Mouse (Mus musculus): ENCODE measurements around the gene Lonp1. TPM values are rescaled to one million over a fixed set of nuclear protein-coding genes. Genes with fewer than 3 reads are reported as not detected.

Gene Lonp1
- polyA plus RNA-seq, 1 experiment from 2014 or later, result 59.0 TPM

DNA sequence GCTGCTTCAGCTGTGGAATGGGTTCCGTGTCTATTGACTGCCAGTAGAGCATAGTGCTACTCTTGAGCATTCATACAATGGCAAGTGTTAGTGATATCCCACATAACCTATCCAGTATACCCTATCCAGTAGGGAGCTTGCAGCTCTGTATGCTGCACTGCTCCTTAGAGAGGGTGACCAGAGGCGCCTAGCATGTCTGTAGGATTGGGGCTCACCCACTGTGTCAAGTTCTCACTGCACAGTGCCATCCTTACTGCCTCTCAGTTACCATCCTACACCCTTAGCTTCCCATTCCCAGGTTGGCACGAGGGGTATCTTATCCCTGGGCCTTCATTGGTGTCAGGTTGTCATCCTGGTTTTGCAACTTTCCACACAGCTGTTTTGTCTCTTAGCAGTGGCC lies 22.3 kb downstream of the Lonp1 start:
- Histone ChIP-seq H3K36me3 (ENCODE audit: control insufficient read depth, insufficient read depth, low read length) (peaks cover 89% of the 10 kb centered on the region), H3K4me2 (ENCODE audit: low read length) (no peak overlapping the region), H3K4me3 (ENCODE audit: control insufficient read depth in 1 of 2, insufficient read depth in 1 of 2, low read depth in 1 of 2, low read length in 2 of 2) (no peak overlapping the region), H3K27ac (replicated peaks in 1 of 2; ENCODE audit: control insufficient read depth in 1 of 2, insufficient read depth in 1 of 2, low read depth in 2 of 2, low read length in 2 of 2) (no peak overlapping the region), H3K9ac (ENCODE audit: low read length) (no peak overlapping the region), H3K9me3 (ENCODE audit: control insufficient read depth, low read length) (no peaks in the 10 kb centered on the region), H3K27me3 (ENCODE audit: control insufficient read depth, insufficient read depth, low read length) (no peaks in the 10 kb centered on the region), H3K4me1 (ENCODE audit: control insufficient read depth in 2 of 2, insufficient read depth in 2 of 2, low read length in 2 of 2) (peaks cover 5 to 10% of the 10 kb centered on the region in 2 experiments)
- ATAC-seq (ENCODE audit: insufficient number of reproducible peaks, insufficient read depth, low FRiP score, low read depth), result no peak
- 86% methylated on average over 3 of the region's 3 CpGs for WGBS

DNA sequence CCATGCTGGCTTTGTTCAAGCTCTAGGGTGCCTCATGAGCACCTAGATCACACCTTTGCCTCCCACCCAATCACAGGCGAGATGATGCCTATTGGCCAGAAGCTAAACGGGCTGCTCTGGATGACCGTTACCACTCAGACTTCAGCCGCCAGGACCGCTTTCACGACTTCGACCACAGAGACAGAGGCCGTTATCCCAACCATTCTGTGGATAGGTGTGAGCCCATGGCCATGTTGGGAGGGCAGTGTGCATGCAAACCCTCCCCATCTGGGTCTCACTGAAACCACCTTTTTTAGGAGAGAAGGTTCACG lies 22.7 kb downstream of the Lonp1 start:
- no peak for ATAC-seq (ENCODE audit: insufficient number of reproducible peaks, insufficient read depth, low FRiP score, low read depth)
- H3K36me3 ChIP-seq (ENCODE audit: control insufficient read depth, insufficient read depth, low read length), result peaks cover 93% of the 10 kb centered on the region
- no peaks in the 10 kb centered on the region for H3K9me3 ChIP-seq (ENCODE audit: control insufficient read depth, low read length)
- H3K4me1 ChIP-seq (ENCODE audit: control insufficient read depth in 2 of 2, insufficient read depth in 2 of 2, low read length in 2 of 2), result peaks cover 5 to 10% of the 10 kb centered on the region in 2 experiments
- H3K4me2 ChIP-seq (ENCODE audit: low read length), result no peak overlapping the region
- no peaks in the 10 kb centered on the region for H3K27me3 ChIP-seq (ENCODE audit: control insufficient read depth, insufficient read depth, low read length)
- 87% methylated on average over 9 of the region's 9 CpGs for whole genome bisulfite sequencing
- H3K27ac ChIP-seq (replicated peaks in 1 of 2; ENCODE audit: control insufficient read depth in 1 of 2, insufficient read depth in 1 of 2, low read depth in 2 of 2, low read length in 2 of 2), result no peak overlapping the region
- H3K4me3 ChIP-seq (ENCODE audit: control insufficient read depth in 1 of 2, insufficient read depth in 1 of 2, low read depth in 1 of 2, low read length in 2 of 2), result no peak overlapping the region
- H3K9ac ChIP-seq (ENCODE audit: low read length), result no peak overlapping the region

DNA sequence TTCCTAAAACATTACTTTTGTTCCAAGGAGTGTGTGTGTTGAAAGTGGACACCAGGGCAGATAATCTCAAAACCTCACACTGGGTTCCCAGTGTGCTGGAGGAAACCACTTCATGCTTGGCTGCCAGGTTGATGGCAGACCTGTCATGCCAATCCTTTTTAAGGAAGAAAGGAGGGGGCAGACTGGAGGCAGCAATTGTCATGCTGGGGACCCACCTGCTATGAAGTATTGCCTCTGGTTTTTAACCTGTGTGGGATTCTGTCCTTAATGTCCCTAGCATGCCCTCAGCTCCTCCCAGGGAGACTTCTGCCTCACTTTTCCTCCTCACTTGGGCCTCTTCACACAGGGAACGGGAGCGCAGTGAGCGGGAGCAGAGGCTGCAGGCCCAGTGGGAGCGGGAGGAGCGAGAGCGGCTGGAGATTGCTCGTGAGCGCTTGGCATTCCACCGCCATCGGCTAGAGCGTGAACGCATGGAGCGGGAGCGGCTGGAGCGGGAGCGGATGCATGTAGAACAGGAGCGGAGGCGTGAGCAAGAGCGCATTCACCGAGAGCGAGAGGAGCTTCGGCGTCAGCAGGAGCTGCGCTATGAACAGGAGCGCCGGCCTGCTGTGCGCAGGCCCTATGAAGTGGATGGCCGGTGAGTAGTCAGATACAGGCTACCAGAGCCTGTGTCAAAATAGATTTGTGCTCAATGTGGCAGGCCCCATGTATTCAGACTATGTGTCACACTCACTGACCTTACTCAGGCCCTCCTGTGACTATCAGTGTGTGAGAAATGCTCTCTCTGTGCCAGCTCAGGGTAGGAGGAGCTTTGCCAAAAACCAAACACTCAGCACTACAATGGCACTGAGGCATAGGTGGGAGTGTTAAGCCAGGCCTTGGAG lies 23.3 kb downstream of the Lonp1 start:
- H3K4me1 ChIP-seq (ENCODE audit: control insufficient read depth in 2 of 2, insufficient read depth in 2 of 2, low read length in 2 of 2), result peaks cover under 1 to 5% of the 10 kb centered on the region in 2 experiments; a peak in 3 of 4 replicates
- no peaks in the 10 kb centered on the region for H3K27me3 ChIP-seq (ENCODE audit: control insufficient read depth, insufficient read depth, low read length)
- peaks cover 93% of the 10 kb centered on the region for H3K36me3 ChIP-seq (ENCODE audit: control insufficient read depth, insufficient read depth, low read length)
- WGBS, result 90% methylated on average over 28 of the region's 28 CpGs
- H3K27ac ChIP-seq (replicated peaks in 1 of 2; ENCODE audit: control insufficient read depth in 1 of 2, insufficient read depth in 1 of 2, low read depth in 2 of 2, low read length in 2 of 2), result no peak overlapping the region
- H3K9me3 ChIP-seq (ENCODE audit: control insufficient read depth, low read length), result no peaks in the 10 kb centered on the region
- no peak overlapping the region for H3K4me3 ChIP-seq (ENCODE audit: control insufficient read depth in 1 of 2, insufficient read depth in 1 of 2, low read depth in 1 of 2, low read length in 2 of 2)
- no peak for ATAC-seq (ENCODE audit: insufficient number of reproducible peaks, insufficient read depth, low FRiP score, low read depth)
- no peak overlapping the region for H3K4me2 ChIP-seq (ENCODE audit: low read length)
- no peak overlapping the region for H3K9ac ChIP-seq (ENCODE audit: low read length)

DNA sequence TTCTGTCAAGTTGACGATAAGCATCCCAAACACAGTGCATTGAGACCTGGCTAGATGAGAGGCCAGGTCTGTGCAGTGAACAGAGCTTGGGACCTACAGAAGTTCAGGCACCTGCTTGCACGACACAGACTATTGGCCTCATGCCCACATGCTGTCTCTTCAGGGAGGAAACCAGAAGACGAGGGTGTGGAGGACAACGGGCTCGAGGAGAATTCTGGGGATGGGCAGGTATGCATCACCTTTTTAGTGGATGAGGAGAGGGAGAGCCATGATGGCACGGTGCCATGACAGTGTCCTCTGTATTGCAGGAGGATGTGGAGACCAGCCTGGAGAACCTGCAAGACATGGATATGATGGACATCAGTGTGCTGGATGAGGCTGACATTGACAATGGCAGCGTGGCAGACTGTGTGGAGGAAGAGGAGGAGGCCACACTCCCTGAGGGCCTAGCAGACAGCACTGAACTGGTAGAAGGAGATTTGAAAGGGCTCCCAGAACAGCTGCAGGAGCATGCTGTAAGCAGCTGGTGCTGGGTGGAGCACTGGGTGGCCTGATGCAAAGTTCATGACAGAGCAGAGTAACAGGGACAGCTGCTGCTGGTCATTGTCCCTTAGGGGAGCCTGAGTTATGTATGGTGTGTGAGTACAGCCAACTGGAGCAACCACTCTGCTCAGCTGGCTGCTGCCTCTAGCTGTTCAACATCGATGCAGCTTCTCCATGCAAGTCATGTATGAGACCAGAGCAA lies 33.0 kb downstream of the Lonp1 start:
- Histone ChIP-seq H3K36me3 (ENCODE audit: control insufficient read depth, insufficient read depth, low read length) (peaks cover 95% of the 10 kb centered on the region), H3K9ac (ENCODE audit: low read length) (no peak overlapping the region), H3K27me3 (ENCODE audit: control insufficient read depth, insufficient read depth, low read length) (no peaks in the 10 kb centered on the region), H3K4me3 (ENCODE audit: control insufficient read depth in 1 of 2, insufficient read depth in 1 of 2, low read depth in 1 of 2, low read length in 2 of 2) (no peak overlapping the region), H3K9me3 (ENCODE audit: control insufficient read depth, low read length) (no peaks in the 10 kb centered on the region), H3K27ac (replicated peaks in 1 of 2; ENCODE audit: control insufficient read depth in 1 of 2, insufficient read depth in 1 of 2, low read depth in 2 of 2, low read length in 2 of 2) (no peak overlapping the region), H3K4me1 (ENCODE audit: control insufficient read depth in 2 of 2, insufficient read depth in 2 of 2, low read length in 2 of 2) (no peaks in the 10 kb centered on the region), H3K4me2 (ENCODE audit: low read length) (no peak overlapping the region)
- no peak for ATAC-seq (ENCODE audit: insufficient number of reproducible peaks, insufficient read depth, low FRiP score, low read depth)
- 81% methylated on average over 8 of the region's 8 CpGs for WGBS

DNA sequence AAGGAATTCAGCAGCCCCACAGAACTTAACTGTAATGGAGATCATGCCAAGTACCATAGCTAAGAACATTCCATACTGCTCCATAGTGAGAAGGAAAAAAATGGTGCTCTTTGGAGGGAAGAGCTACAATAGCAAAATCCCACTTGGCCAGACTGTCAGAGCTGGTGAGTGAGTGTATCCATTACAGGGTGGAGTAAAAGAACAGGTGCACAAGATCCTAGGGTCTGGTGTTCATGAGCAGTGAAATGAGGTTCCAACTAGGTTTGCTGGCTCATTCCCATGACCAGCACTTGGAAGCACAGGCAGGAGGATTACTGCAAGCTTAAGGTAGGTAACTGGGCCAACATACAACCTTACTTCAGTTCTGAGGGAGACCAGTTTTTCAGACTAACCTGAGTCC lies 34.1 kb downstream of the Lonp1 start:
- no peak for ATAC-seq (ENCODE audit: insufficient number of reproducible peaks, insufficient read depth, low FRiP score, low read depth)
- Histone ChIP-seq H3K4me2 (ENCODE audit: low read length) (no peak overlapping the region), H3K4me1 (ENCODE audit: control insufficient read depth in 2 of 2, insufficient read depth in 2 of 2, low read length in 2 of 2) (peaks cover 0 to 4% of the 10 kb centered on the region in 2 experiments; a peak in 1 of 4 replicates), H3K27ac (replicated peaks in 1 of 2; ENCODE audit: control insufficient read depth in 1 of 2, insufficient read depth in 1 of 2, low read depth in 2 of 2, low read length in 2 of 2) (no peak overlapping the region), H3K36me3 (ENCODE audit: control insufficient read depth, insufficient read depth, low read length) (peaks cover 99% of the 10 kb centered on the region), H3K9ac (ENCODE audit: low read length) (no peak overlapping the region), H3K4me3 (ENCODE audit: control insufficient read depth in 1 of 2, insufficient read depth in 1 of 2, low read depth in 1 of 2, low read length in 2 of 2) (no peak overlapping the region), H3K27me3 (ENCODE audit: control insufficient read depth, insufficient read depth, low read length) (no peaks in the 10 kb centered on the region), H3K9me3 (ENCODE audit: control insufficient read depth, low read length) (no peaks in the 10 kb centered on the region)

DNA sequence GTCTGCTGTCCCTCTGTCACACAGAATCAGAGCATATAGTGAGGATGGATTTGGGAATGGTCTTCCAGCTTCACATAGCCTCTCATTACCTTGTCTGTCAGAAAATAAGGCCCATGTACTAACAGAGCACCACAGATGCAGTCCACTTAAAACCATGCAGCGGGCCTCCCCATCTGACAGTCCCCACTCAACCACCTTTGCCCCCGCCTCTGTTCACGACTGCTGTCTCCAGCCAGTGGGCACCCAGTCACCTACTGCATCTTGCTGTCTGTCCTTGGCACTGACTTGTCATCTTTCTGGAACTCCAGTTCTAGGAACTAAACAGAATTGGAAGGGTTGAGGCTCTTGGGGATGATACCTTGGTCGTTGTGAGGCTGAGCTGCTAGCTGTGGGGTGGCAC lies 37.8 kb downstream of the Lonp1 start:
- H3K36me3 ChIP-seq (ENCODE audit: control insufficient read depth, insufficient read depth, low read length), result peaks cover 78% of the 10 kb centered on the region

DNA sequence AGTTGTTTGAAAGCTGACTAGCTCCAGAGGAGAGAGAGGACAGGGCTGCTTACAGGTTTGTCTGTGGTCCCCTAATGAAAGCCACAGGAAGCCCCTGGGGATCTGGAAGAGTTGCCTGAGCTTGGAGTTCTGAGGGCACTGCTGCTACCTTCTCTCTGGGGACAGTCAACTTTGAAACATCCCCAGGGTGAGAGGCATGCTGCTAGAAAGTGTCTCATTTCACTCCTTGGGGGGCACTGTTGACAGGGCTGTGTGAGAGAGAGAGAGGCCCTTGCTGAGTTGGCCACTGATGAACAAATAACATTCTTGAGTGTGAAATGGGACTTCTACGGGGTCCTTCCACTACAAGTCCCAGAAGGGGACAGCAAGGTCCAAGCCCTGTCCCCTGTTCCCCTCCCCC lies 38.9 kb downstream of the Lonp1 start:
- Histone ChIP-seq H3K4me1 (ENCODE audit: control insufficient read depth in 2 of 2, insufficient read depth in 2 of 2, low read length in 2 of 2) (peaks cover 11 to 29% of the 10 kb centered on the region in 2 experiments), H3K4me3 (ENCODE audit: control insufficient read depth in 1 of 2, insufficient read depth in 1 of 2, low read depth in 1 of 2, low read length in 2 of 2) (no peak overlapping the region), H3K27me3 (ENCODE audit: control insufficient read depth, insufficient read depth, low read length) (no peaks in the 10 kb centered on the region), H3K9ac (ENCODE audit: low read length) (peak overlapping the region; percentile 1; the same call in 1 of the 2 replicates), H3K27ac (replicated peaks in 1 of 2; ENCODE audit: control insufficient read depth in 1 of 2, insufficient read depth in 1 of 2, low read depth in 2 of 2, low read length in 2 of 2) (no peak overlapping the region), H3K9me3 (ENCODE audit: control insufficient read depth, low read length) (no peaks in the 10 kb centered on the region), H3K4me2 (ENCODE audit: low read length) (no peak overlapping the region), H3K36me3 (ENCODE audit: control insufficient read depth, insufficient read depth, low read length) (peaks cover 69% of the 10 kb centered on the region)
- ATAC-seq (ENCODE audit: insufficient number of reproducible peaks, insufficient read depth, low FRiP score, low read depth), result no peak
- WGBS, result 33% methylated on average over 1 of the region's 1 CpGs

More for the DNA sequence above, 37.8 kb downstream of the Lonp1 start:
- H3K9me3 ChIP-seq (ENCODE audit: control insufficient read depth, low read length), result no peaks in the 10 kb centered on the region
- no peak overlapping the region for H3K27ac ChIP-seq (replicated peaks in 1 of 2; ENCODE audit: control insufficient read depth in 1 of 2, insufficient read depth in 1 of 2, low read depth in 2 of 2, low read length in 2 of 2)
- no peaks in the 10 kb centered on the region for H3K27me3 ChIP-seq (ENCODE audit: control insufficient read depth, insufficient read depth, low read length)
- peaks cover 6 to 21% of the 10 kb centered on the region in 2 experiments for H3K4me1 ChIP-seq (ENCODE audit: control insufficient read depth in 2 of 2, insufficient read depth in 2 of 2, low read length in 2 of 2)
- no peak for ATAC-seq (ENCODE audit: insufficient number of reproducible peaks, insufficient read depth, low FRiP score, low read depth)
- 94% methylated on average over 4 of the region's 4 CpGs for WGBS
- no peak overlapping the region for H3K4me2 ChIP-seq (ENCODE audit: low read length)
- H3K4me3 ChIP-seq (ENCODE audit: control insufficient read depth in 1 of 2, insufficient read depth in 1 of 2, low read depth in 1 of 2, low read length in 2 of 2), result no peak overlapping the region
- no peak overlapping the region for H3K9ac ChIP-seq (ENCODE audit: low read length)

All from heart, embryonic 14.5 days (tissue).